Mouse (Mus musculus): ENCODE data around the gene Med16.

Gene Med16

DNA sequence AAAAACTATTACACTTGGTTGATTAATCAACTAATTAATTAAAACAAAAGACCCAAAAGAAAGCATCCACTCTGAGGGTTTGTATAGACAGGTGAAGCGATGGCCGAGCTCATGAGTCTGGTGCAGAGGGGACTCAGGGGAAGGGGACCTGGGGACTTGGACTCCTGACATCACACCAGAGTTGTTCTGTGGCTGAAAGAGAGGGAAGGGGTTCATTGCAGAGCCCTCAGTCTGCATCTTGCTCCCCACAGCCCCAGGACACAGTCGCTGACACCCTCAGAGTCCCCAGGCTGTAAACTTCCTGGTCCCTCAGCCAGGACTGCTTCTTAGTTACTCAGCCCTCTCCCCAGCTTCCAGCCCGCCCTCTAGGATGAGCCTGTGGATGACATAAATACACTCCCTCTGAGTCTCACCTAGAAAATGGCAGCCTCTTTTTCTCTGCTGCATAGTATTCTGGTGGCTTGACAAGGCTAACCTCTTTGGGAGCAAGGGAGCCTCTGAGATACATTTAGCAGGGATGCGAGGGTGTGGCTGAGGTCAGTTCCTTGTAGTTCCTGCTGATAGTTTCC lies 8.9 kb upstream of the Med16 start:
- DNase-seq (ENCODE audit: low read depth, low spot score), result no peak

- DNase-seq (ENCODE audit: low read depth, low spot score), result peak; percentile 66
These were observed 8.2 kb upstream of the Med16 start, which contains the start of gene Kiss1r for GRCm38 (mm10) chr10:79916808-79917531. TSS of gene Kiss1r (plus strand) at chr10:79916971.

GRCm38 (mm10) chr10:79916081-79916480 lies 7.4 kb upstream of the Med16 start:
- DNase-seq (ENCODE audit: low read depth, low spot score), result no peak

- DNase-seq (ENCODE audit: low read depth, low spot score), result no peak
These were observed 6.3 kb upstream of the Med16 start for GRCm38 (mm10) chr10:79914948-79915596.

DNA sequence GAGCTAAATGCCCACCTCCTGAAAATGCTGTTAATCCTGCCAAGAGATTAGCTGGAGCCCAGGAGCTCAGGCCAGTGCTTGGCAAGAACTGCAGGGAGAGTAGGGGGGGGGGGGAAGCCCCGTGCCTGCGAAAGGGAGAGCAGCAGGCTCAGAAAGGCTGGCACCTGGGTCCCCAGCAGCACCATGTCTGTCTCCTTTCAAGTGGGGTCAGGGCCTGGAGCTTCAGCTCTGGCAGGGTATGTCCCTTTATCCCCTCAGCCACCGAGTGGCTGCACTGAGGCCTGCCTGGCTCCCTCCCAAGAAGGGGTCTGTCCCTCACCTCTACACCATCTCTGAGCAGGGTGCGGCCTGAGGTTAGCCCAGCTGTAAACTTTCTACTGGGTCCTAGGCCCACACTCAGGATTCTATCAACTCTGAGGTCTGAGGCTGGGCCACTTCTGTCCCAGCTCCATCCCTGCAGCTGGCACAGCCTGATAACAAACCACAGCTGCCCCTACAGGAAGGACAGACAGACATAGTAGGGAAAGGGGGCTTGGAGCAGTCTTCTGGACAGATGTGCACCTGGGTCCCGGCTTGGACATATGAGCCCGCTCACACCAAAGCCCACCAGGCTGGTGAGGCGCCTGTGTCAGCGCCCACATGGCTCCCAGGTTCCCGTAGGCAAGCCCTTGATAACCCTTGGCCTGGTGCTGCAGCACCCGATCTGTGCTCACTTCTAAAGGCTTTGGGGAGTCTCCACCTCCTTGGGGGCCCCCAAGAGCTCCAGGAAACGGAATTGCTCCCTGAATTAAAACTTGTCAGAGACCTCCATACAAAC lies 5.6 kb upstream of the Med16 start:
- DNase-seq (ENCODE audit: low read depth, low spot score), result no peak

GRCm38 (mm10) chr10:79912412-79912811 lies 3.7 kb upstream of the Med16 start:
- peak; percentile 71 for DNase-seq (ENCODE audit: low read depth, low spot score)

GRCm38 (mm10) chr10:79910556-79910955 lies 1.8 kb upstream of the Med16 start, which contains the start of gene Gm26602:
TSS of gene Gm26602 (plus strand) at chr10:79910856.
- no peak for DNase-seq (ENCODE audit: low read depth, low spot score)

DNA sequence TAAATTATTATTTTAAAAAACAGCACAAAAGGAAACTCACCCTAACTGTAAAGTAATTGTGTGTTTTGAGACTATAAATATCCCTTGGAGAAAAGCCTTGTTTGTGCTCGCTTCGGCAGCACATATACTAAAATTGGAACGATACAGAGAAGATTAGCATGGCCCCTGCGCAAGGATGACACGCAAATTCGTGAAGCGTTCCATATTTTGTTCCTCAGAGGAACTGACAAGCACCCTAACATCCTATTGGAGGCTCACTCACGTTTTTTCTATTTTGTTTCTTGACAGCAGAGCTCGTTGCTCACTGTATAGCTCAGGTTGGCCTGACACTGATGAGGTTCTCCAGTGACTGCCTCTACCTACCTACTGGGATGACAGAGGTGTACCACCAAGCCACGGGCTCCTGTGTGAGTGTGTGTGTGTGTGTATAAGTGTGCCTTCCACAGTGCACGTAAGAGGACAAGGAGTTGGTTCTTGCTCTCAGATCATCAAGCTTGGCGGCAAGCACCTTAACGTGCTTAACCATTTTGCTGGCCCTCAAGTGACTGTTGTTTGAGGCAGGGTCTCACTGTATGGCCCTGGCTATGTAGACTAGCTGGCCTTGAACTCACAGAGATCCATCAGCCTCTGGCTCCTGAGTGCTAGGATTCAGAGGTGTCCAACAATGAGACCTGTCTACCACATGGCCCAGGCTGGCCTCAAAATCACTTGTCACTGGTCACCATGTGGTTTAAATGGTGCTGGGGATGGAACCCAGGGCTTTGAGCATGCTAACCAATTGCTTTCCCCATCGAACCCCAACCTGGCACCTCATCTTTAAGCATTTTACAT lies 584 bp upstream of the Med16 start:
- DNase-seq (ENCODE audit: low read depth, low spot score), result peak; percentile 68

GRCm38 (mm10) chr10:79907415-79907814 lies 1.3 kb downstream of the Med16 start:
- DNase-seq (ENCODE audit: low read depth, low spot score), result no peak

DNA sequence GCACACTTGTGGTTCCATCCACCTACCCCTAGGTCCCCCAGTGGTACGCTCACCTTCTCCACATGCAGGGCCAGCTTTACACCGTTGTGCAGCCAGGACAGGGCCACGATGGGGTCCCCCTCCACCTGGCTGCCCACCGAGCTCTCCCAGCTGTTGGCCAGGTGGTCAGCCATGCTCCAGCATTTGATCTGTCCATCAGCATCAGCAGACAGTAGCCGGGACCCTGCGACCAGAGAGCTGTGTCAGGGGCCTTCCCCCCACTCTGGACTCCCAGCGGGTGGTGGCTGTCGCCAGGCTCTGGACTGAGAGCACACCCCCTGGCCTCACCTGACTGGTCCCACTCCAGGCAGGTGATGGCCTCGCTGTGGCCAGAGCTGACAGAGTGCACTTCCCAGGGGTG lies 2.0 kb downstream of the Med16 start:
- DNase-seq (ENCODE audit: low read depth, low spot score), result no peak

GRCm38 (mm10) chr10:79900951-79901410 lies 7.7 kb downstream of the Med16 start:
- DNase-seq (ENCODE audit: low read depth, low spot score), result no peak

DNA sequence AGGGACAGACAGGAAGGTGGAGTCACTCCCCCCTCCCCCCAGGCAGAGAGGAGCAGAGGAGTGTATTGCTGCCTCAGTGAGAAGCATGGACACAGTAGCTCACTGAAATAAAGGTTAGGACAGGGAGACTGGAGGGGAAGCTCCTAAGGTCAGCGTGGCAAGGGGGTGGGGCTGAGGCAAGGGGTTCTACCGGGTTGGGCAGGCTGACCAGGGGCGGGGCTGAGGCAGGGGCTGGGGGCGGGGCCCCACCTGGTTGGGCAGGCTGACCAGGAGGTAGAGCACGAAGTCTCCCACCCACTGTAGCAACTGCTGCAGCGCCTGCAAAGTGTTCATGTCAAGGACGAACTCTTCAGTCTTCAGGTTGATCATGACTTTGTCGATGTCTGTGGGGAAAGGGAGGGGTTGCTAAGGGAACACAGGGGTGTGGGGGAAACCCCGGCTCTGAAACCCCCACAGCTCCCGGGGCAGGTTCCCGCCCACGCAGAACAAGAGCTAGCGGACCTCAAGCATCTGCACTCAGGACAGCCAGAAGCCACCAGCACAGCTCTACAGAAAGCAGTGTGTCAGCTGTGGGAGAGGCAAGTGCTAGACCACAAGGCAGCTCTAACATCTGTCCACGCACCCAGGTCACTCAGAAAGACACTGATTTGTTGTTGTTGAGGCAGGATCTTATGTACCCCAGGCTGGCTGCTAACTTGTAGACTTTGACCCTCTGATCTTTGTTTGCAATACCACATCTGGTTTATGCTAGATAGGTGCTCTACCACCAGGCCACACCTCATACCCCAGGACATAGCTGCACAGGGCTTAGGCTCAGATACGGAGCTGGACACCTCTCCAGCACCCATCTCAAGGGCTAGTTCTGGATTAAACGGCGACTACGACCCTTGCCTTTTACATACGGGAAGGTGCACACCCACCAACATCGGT lies 11.1 kb downstream of the Med16 start:
- no peak for DNase-seq (ENCODE audit: low read depth, low spot score)

GRCm38 (mm10) chr10:79896814-79897213 lies 11.9 kb downstream of the Med16 start:
- DNase-seq (ENCODE audit: low read depth, low spot score), result no peak

DNA sequence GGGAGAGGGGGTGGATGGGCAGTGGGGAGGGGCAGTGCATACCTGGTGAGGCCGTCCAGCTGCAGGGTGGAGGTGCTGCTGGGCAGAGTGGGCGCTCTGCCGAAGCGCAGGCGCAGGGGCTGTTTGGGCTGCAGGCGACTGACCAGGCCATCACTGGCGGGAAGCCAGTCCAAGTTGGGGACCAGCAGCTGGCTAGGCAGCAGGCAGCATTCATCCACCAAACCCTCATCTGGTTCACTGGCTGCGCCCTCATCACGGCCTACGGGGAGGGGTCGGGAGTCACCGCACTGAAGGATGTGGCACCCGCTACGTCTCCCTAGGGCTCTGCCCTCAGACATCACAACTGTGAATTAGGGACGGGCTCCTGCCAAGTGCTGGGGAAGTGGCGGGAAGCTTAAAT lies 12.4 kb downstream of the Med16 start:
- no peak for DNase-seq (ENCODE audit: low read depth, low spot score)

GRCm38 (mm10) chr10:79892451-79893118 lies 16.1 kb downstream of the Med16 start:
- DNase-seq (ENCODE audit: low read depth, low spot score), result peak; percentile 88

GRCm38 (mm10) chr10:79890670-79891069 lies 18.1 kb downstream of the Med16 start, which contains the start of gene Cfd:
TSS of gene Cfd (plus strand) at chr10:79890853.
- DNase-seq (ENCODE audit: low read depth, low spot score), result no peak

DNA sequence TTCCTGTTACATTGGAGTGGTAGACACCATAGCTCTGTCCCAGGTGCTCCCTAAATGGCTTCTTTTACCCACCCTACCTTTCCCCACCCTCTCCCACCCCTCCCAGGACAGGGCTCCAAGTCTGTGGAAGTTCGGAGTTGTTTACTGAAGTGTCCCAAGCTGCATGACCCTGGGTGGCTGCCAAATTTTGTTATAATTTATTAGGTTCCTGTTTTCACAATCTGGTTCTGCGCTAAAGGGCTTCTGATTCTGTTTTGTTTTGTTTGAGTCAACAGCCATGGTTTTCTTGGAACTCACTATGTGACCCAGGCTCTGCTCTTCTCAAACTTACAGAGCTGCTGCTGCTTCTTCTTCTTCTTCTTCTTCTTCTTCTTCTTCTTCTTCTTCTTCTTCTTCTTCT lies 19.3 kb downstream of the Med16 start:
- no peak for DNase-seq (ENCODE audit: low read depth, low spot score)

- no peak for DNase-seq (ENCODE audit: low read depth, low spot score)
These were observed 22.1 kb downstream of the Med16 start for GRCm38 (mm10) chr10:79886611-79887010.

- no peak for DNase-seq (ENCODE audit: low read depth, low spot score)
These were observed 22.7 kb downstream of the Med16 start, which contains the start of gene Elane for GRCm38 (mm10) chr10:79886054-79886453. TSS of gene Elane (plus strand) at chr10:79886247.

All from R1 (cell line).